Mouse (Mus musculus) G1E-ER4 (cell line): ENCODE results near the gene Hoxd10. TPM values are rescaled to one million over a fixed set of nuclear protein-coding genes. Genes with fewer than 3 reads are reported as not detected.

Source experiments
- GATA1 ChIP-seq: IDR thresholded peaks from one replicate; pipeline ENCODE4 v1.8.0; 2012; ENCODE audit warnings: low read length, inconsistent platforms
- polyA plus RNA-seq: library from polyadenylated mRNA; stranded (reverse); fragments of >175 nt; gene quantifications from 2 replicates; pipeline ENCODE4 v1.2.3, GENCODE M21; 2012

Gene Hoxd10
- polyA plus RNA-seq, 1 experiment, result not detected

GRCm38 (mm10) chr2:74732513-74733316 is 41.0 kb downstream of the Hoxd10 start:
- no peak for TF ChIP-seq GATA1

- no peak for TF ChIP-seq GATA1
Observed at GRCm38 (mm10) chr2:74733317-74733661, 41.6 kb downstream of the Hoxd10 start.

GRCm38 (mm10) chr2:74733765-74734164 is 42.0 kb downstream of the Hoxd10 start:
- TF ChIP-seq GATA1, result no peak

DNA sequence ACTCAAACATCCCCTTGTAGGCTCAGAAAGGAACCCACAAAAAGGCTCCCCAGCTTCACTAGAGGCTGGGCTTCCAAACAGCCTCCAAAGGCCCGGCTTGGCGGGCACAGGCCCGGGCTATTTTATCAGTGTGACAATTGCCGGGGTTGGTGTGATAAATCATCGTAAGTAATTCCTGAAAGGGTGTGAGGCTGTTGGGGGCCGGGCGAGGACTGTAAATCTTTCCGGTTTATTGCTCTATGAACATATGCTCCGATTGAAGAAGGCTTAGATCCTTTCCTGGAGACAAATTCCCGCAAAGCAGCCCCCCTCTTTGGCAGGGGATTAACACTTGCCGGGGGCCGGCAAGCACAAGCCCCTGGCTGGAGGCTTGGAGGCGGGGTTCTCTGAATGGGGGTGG is 42.7 kb downstream of the Hoxd10 start:
- TF ChIP-seq GATA1, result no peak

DNA sequence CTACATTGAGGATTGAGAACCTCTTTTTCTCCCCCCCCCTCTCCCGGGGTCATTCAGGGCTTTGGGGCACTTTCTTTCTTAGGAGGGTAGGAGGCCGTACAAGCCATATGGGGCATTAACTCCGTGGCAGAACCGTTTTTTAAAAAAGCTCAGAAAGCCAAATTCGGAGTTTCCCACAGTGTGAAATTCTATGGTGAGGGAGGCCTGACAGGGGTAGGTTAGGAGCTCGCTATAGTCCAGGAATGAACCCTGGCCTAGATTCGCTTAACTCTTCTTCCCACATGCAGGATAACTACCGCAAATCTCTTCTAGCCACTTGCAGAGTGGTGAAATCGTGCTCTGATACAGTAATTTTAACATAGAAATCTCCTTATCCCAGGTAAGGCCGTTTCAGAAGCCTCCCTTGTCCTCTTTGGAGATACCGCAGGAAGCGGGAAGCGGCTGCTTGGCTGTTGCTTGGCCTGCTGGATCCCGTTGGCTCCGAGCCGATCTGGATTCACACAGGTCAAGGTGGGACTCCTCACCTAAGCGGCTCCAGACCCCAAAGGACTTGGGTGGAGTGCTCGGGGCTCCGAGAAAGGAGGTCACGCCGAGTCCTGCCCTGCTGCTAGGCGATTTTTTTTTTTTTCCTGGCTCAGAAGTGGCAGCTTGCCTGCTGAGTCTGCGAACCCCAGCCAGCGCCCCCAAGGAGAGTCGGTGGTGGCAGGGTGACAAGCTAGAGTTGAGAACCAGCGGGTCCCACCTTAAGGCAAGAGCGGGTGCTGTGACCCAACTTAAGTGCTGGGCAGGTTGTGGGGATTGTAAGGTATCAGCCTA is 43.5 kb downstream of the Hoxd10 start:
- TF ChIP-seq GATA1, result no peak

GRCm38 (mm10) chr2:74735851-74736687 is 44.3 kb downstream of the Hoxd10 start:
- TF ChIP-seq GATA1, result no peak

- TF ChIP-seq GATA1, result no peak
Observed at GRCm38 (mm10) chr2:74736688-74737577, 45.2 kb downstream of the Hoxd10 start.

- TF ChIP-seq GATA1, result no peak
Observed at GRCm38 (mm10) chr2:74737578-74738070, 45.9 kb downstream of the Hoxd10 start.

GRCm38 (mm10) chr2:74738623-74739475 is 47.1 kb downstream of the Hoxd10 start:
- no peak for TF ChIP-seq GATA1

DNA sequence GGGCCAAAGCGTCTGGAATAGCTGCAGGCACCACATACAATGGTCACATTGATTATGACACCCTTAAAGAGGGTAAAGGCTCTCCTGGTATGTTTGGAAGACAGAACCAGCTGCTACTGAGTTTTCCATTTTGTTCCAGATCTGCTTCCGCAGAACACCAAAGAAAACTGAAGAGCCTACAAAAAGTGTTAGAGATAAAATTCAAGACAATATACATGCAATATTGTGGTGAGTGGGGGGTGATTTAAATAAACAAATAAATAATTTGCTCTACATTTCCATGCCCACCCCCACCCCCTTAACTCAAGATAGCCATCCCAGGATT is 47.7 kb downstream of the Hoxd10 start:
- TF ChIP-seq GATA1, result no peak

DNA sequence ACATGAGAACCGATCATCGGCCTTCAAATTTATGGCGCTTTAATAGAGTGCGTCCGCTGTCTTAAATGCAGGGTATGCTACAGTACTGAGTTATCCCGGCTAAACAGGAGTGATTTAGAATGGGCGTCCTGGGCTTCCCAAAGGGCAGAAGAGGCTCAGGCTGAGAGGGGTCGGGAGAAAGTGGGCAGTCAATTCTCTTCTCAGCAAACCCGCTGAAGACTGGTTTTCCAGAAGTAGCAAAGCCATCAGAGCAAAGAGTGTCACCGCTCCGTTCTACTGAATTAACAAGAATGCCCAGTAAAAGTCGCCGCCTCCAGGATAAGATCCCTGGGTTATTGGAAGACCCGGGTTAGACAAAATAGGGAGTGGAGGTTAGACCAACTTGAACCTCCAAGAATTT is 48.1 kb downstream of the Hoxd10 start:
- TF ChIP-seq GATA1, result no peak

DNA sequence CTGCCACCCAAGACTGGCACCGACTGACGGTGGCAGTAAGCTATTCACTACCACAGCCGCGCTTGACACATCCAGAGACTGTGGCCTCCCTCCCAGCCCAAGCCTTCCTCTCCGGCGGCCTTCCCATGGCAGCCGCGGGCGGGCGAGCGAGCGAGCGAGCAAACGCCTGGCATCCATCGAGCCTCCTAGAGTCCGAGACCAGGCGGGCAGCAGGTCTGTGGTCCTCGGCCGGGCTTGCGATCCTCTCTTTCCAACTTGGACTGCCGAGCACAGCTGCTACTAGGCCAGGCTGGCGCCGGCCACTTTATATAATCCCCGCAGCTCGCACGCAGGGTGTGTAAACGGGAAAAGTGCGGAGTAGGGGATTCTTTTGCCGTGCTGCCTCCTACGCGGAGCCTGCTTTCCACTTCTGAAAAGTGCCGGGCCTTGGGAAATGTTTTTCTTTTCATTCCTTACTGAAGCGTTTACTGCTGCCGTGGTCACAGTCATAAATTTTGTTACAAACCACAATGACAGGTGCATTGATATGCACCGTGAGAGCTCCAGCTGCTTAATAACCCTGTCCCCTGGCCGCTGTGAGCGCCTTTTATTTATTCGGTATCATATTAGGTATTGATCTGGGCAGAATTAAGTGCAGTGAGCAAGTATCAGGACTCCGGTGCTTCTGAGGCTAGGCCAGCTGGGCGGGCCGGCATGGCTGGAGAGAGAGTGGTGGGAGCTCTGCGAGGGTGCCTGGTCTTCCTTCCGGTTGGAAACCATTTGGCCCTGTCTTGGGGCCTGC is 48.8 kb downstream of the Hoxd10 start:
- no peak for TF ChIP-seq GATA1
